Mouse (Mus musculus) adrenal gland, postnatal 4 days (tissue): ENCODE data around the gene Gm30302. TPM values are rescaled to one million over a fixed set of nuclear protein-coding genes. Genes with fewer than 3 reads are reported as not detected.
"Not testable (repeated sequence)": the region's sequence is repeated elsewhere in the genome, so short reads cannot be mapped to it uniquely, and the experiment has no call there.

ENCODE experiments used
- DNase-seq, 2 experiments: peaks; one replicate each; pipeline ENCODE4 v3.0.0; 2021 to 2022; ENCODE audit warnings: low spot score in 2 of 2, mixed read lengths in 2 of 2
- long read RNA-seq, 2 experiments: library from polyadenylated mRNA; stranded (forward); transcript quantifications; one replicate each; pipeline ENCODE4 v2.0.0; 2021
- total RNA-seq, 2 experiments: library from RNA; stranded (reverse); gene quantifications; 2 replicates each; pipeline ENCODE4 v1.2.3; 2021

Gene Gm30302
- total RNA-seq: not detected
- long read RNA-seq, experiment 1: 0 reads
- long read RNA-seq, experiment 2: 0 reads

- DNase-seq: no peak
Observed at GRCm38 (mm10) chr13:49798901-49799300, at the start of gene Gm30302. TSS of gene Gm30302 (minus strand) at chr13:49799001.

GRCm38 (mm10) chr13:49846751-49847150 is 48.0 kb upstream of the Gm30302 start:
- no peak for DNase-seq

- no peak for DNase-seq
Observed at GRCm38 (mm10) chr13:49846141-49846540, 47.3 kb upstream of the Gm30302 start.

GRCm38 (mm10) chr13:49845663-49846062 is 46.9 kb upstream of the Gm30302 start:
- no peak for DNase-seq

- DNase-seq: no peak
Observed at GRCm38 (mm10) chr13:49844071-49844470, 45.3 kb upstream of the Gm30302 start.

GRCm38 (mm10) chr13:49841186-49841585 is 42.4 kb upstream of the Gm30302 start:
- DNase-seq: no peak

- peak in 1 of 2 experiments; percentile 1 for DNase-seq
Observed at GRCm38 (mm10) chr13:49830355-49830754, 31.6 kb upstream of the Gm30302 start.

- DNase-seq: no peak
Observed at GRCm38 (mm10) chr13:49825300-49825699, 26.5 kb upstream of the Gm30302 start.

GRCm38 (mm10) chr13:49814958-49815357 is 16.2 kb upstream of the Gm30302 start:
- DNase-seq: no peak

- no peak for DNase-seq
Observed at GRCm38 (mm10) chr13:49814420-49814819, 15.6 kb upstream of the Gm30302 start.

GRCm38 (mm10) chr13:49807146-49807545 is 8.3 kb upstream of the Gm30302 start:
- no peak for DNase-seq

- no peak for DNase-seq
Observed at GRCm38 (mm10) chr13:49788563-49789393, 10.0 kb downstream of the Gm30302 start.

GRCm38 (mm10) chr13:49783899-49784298 is 14.9 kb downstream of the Gm30302 start:
- DNase-seq: no peak

- DNase-seq: not testable (repeated sequence)
Observed at GRCm38 (mm10) chr13:49771536-49771935, 27.3 kb downstream of the Gm30302 start.

- no peak for DNase-seq
Observed at GRCm38 (mm10) chr13:49769111-49769510, 29.7 kb downstream of the Gm30302 start.

GRCm38 (mm10) chr13:49768048-49768447 is 30.8 kb downstream of the Gm30302 start:
- no peak for DNase-seq

- DNase-seq: no peak
Observed at GRCm38 (mm10) chr13:49766269-49766668, 32.5 kb downstream of the Gm30302 start.

- no peak for DNase-seq
Observed at GRCm38 (mm10) chr13:49765306-49765705, 33.5 kb downstream of the Gm30302 start.

- DNase-seq: no peak
Observed at GRCm38 (mm10) chr13:49762208-49762607, 36.6 kb downstream of the Gm30302 start.

- no peak for DNase-seq
Observed at GRCm38 (mm10) chr13:49760675-49761074, 38.1 kb downstream of the Gm30302 start.

GRCm38 (mm10) chr13:49757966-49758365 is 40.8 kb downstream of the Gm30302 start:
- no peak for DNase-seq

- DNase-seq: no peak
Observed at GRCm38 (mm10) chr13:49756591-49756990, 42.2 kb downstream of the Gm30302 start.
